8 mouse cellular contexts compared by ENCODE assay signal in genomic region chr17:25837076-25837410, GRCm38 (mm10). TPM values are rescaled to one million over a fixed set of nuclear protein-coding genes. Genes with fewer than 3 reads are reported as not detected.
DNase-seq lines count a peak whose midpoint lies in the region; ATAC-seq lines count a peak whose summit lies in the region.

TSS of gene Rhbdl1 (minus strand) at chr17:25837295.

- peak within 1 kb of the TSS; percentile 38 for H3K4me3 ChIP-seq in megakaryocyte, embryonic 14.5 days (replicated peaks)
- peak within 1 kb of the TSS; percentile 43 for H3K4me3 ChIP-seq in embryonic facial prominence, embryonic 13.5 days
- H3K4me3 ChIP-seq in heart, embryonic 10.5 days = peak within 1 kb of the TSS; percentile 57
- H3K4me3 ChIP-seq in limb, embryonic 13.5 days = peak within 1 kb of the TSS; percentile 42
- peak within 1 kb of the TSS; percentile 47 for H3K4me3 ChIP-seq in midbrain, embryonic 14.5 days (replicated peaks; ENCODE audit: low read depth, low read length)
- peak within 1 kb of the TSS; percentile 36 for H3K4me3 ChIP-seq in stomach, embryonic 16.5 days (replicated peaks; ENCODE audit: low read length)

- DNase-seq in heart, embryonic 10.5 days (ENCODE audit: low spot score) = no peak
- DNase-seq in kidney, adult 9 months = peak; percentile 77
- DNase-seq in midbrain, embryonic 14.5 days = peak; percentile 89

- ATAC-seq in megakaryocyte, adult 5-6 weeks (ENCODE audit: poor library complexity, severe bottlenecking) = no peak
- no peak for ATAC-seq in embryonic facial prominence, embryonic 13.5 days (ENCODE audit: insufficient number of reproducible peaks, insufficient read depth, low FRiP score, low TSS enrichment, low read depth)
- ATAC-seq in limb, embryonic 13.5 days (ENCODE audit: low FRiP score, low read depth) = no peak
- peak; percentile 26; the same call in 1 of the 2 replicates for ATAC-seq in midbrain, embryonic 14.5 days (ENCODE audit: low FRiP score, low TSS enrichment)
- ATAC-seq in stomach, embryonic 16.5 days (ENCODE audit: insufficient read depth, low FRiP score) = no peak

- peaks cover 85% of the 10 kb centered on the region for H3K4me1 ChIP-seq in megakaryocyte, embryonic 14.5 days
- peaks cover 44% of the 10 kb centered on the region for H3K4me1 ChIP-seq in embryonic facial prominence, embryonic 13.5 days
- H3K4me1 ChIP-seq in heart, embryonic 10.5 days = peaks cover 69% of the 10 kb centered on the region
- peaks cover 45% of the 10 kb centered on the region for H3K4me1 ChIP-seq in limb, embryonic 13.5 days
- peaks cover 49% of the 10 kb centered on the region for H3K4me1 ChIP-seq in midbrain, embryonic 14.5 days (ENCODE audit: control insufficient read depth, insufficient read depth, low read length)
- H3K4me1 ChIP-seq in stomach, embryonic 16.5 days (ENCODE audit: control insufficient read depth, insufficient read depth, low read length) = peaks cover 35% of the 10 kb centered on the region

- 3% methylated on average over 29 of the region's 29 CpGs for whole genome bisulfite sequencing in embryonic facial prominence, embryonic 13.5 days
- 2% methylated on average over 29 of the region's 29 CpGs for WGBS in heart, embryonic 10.5 days
- WGBS in limb, embryonic 13.5 days = 3% methylated on average over 24 of the region's 29 CpGs
- WGBS in midbrain, embryonic 14.5 days = 2% methylated on average over 29 of the region's 29 CpGs
- 3% methylated on average over 29 of the region's 29 CpGs for WGBS in stomach, embryonic 16.5 days

- H3K27me3 ChIP-seq in megakaryocyte, embryonic 14.5 days (replicated peaks) = no peaks in the 10 kb centered on the region
- no peaks in the 10 kb centered on the region for H3K27me3 ChIP-seq in embryonic facial prominence, embryonic 13.5 days
- H3K27me3 ChIP-seq in heart, embryonic 10.5 days (ENCODE audit: insufficient read depth, poor library complexity, severe bottlenecking) = no peaks in the 10 kb centered on the region
- no peaks in the 10 kb centered on the region for H3K27me3 ChIP-seq in limb, embryonic 13.5 days
- no peaks in the 10 kb centered on the region for H3K27me3 ChIP-seq in midbrain, embryonic 14.5 days (ENCODE audit: control insufficient read depth, insufficient read depth, low read length)
- no peaks in the 10 kb centered on the region for H3K27me3 ChIP-seq in stomach, embryonic 16.5 days (ENCODE audit: control insufficient read depth, insufficient read depth, low read length)

- H3K4me2 ChIP-seq in embryonic facial prominence, embryonic 13.5 days = peak within 1 kb of the TSS; percentile 98
- peak within 1 kb of the TSS; percentile 98 for H3K4me2 ChIP-seq in limb, embryonic 13.5 days (replicated peaks)
- H3K4me2 ChIP-seq in midbrain, embryonic 14.5 days (ENCODE audit: low read length) = peak within 1 kb of the TSS; percentile 75
- peak within 1 kb of the TSS; percentile 64 for H3K4me2 ChIP-seq in stomach, embryonic 16.5 days (ENCODE audit: low read depth, low read length)

- H3K9me3 ChIP-seq in megakaryocyte, embryonic 14.5 days = no peaks in the 10 kb centered on the region
- no peaks in the 10 kb centered on the region for H3K9me3 ChIP-seq in embryonic facial prominence, embryonic 13.5 days
- H3K9me3 ChIP-seq in heart, embryonic 10.5 days = no peaks in the 10 kb centered on the region
- H3K9me3 ChIP-seq in limb, embryonic 13.5 days = no peaks in the 10 kb centered on the region
- H3K9me3 ChIP-seq in midbrain, embryonic 14.5 days (ENCODE audit: control insufficient read depth, low read length) = no peaks in the 10 kb centered on the region
- H3K9me3 ChIP-seq in stomach, embryonic 16.5 days (replicated peaks; ENCODE audit: control insufficient read depth, low read length) = no peaks in the 10 kb centered on the region

- peaks cover 78% of the 10 kb centered on the region for H3K36me3 ChIP-seq in megakaryocyte, embryonic 14.5 days (replicated peaks; ENCODE audit: low read length)
- peaks cover 58% of the 10 kb centered on the region for H3K36me3 ChIP-seq in embryonic facial prominence, embryonic 13.5 days
- peaks cover 60% of the 10 kb centered on the region for H3K36me3 ChIP-seq in heart, embryonic 10.5 days
- H3K36me3 ChIP-seq in limb, embryonic 13.5 days = peaks cover 56% of the 10 kb centered on the region
- H3K36me3 ChIP-seq in midbrain, embryonic 14.5 days (ENCODE audit: control insufficient read depth, insufficient read depth, low read length) = peaks cover 46% of the 10 kb centered on the region
- peaks cover 34% of the 10 kb centered on the region for H3K36me3 ChIP-seq in stomach, embryonic 16.5 days (ENCODE audit: control insufficient read depth, insufficient read depth, low read length)

- peak within 1 kb of the TSS; percentile 39; the same call in 1 of the 2 replicates for H3K27ac ChIP-seq in embryonic facial prominence, embryonic 13.5 days
- H3K27ac ChIP-seq in heart, embryonic 10.5 days = peak within 1 kb of the TSS; percentile 84
- H3K27ac ChIP-seq in limb, embryonic 13.5 days = peak within 1 kb of the TSS; percentile 33; the same call in 1 of the 2 replicates
- peak within 1 kb of the TSS; percentile 84 for H3K27ac ChIP-seq in midbrain, embryonic 14.5 days (replicated peaks; ENCODE audit: low read depth, low read length)
- H3K27ac ChIP-seq in stomach, embryonic 16.5 days (ENCODE audit: low read length) = no peak within 1 kb of the TSS

- peak within 1 kb of the TSS; percentile 72 for H3K9ac ChIP-seq in embryonic facial prominence, embryonic 13.5 days
- peak within 1 kb of the TSS; percentile 68 for H3K9ac ChIP-seq in limb, embryonic 13.5 days
- H3K9ac ChIP-seq in midbrain, embryonic 14.5 days (replicated peaks; ENCODE audit: low read length) = peak within 1 kb of the TSS; percentile 78
- H3K9ac ChIP-seq in stomach, embryonic 16.5 days (ENCODE audit: low read length) = peak within 1 kb of the TSS; percentile 71

RNA-seq across cellular contexts. Expression of gene Rhbdl1, which starts in this region (rescaled TPM):
- polyA plus RNA-seq in megakaryocyte, embryonic 14.5 days (2012; ENCODE audit: insufficient read depth, low replicate concordance) = 2.9 and 3.8 TPM in 2 replicates
- 0.98 and 1.4 TPM in 2 replicates for total RNA-seq in megakaryocyte, adult 5-6 weeks (2015)
- 0.55 and 0.69 TPM in 2 replicates for total RNA-seq in megakaryocyte, adult 5-6 weeks (2017)
- 1.4 and 2.7 TPM in 2 replicates for polyA plus RNA-seq in embryonic facial prominence, embryonic 13.5 days (2015; fragmentation: Nextera tagmentation; extraction: Ambion mirVana)
- polyA plus RNA-seq in heart, embryonic 10.5 days (2016; fragmentation: Nextera tagmentation; extraction: Ambion mirVana) = 2.3 and 4.0 TPM in 2 replicates
- 1.4 and 1.6 TPM in 2 replicates for polyA plus RNA-seq in limb, embryonic 13.5 days (2015; fragmentation: Nextera tagmentation; extraction: Ambion mirVana)
- polyA plus RNA-seq in midbrain, embryonic 14.5 days (2014; fragmentation: Nextera tagmentation; extraction: Ambion mirVana) = 45.5 and 57.4 TPM in 2 replicates
- polyA plus RNA-seq in stomach, embryonic 16.5 days (2015; fragmentation: Nextera tagmentation; extraction: Ambion mirVana) = 2.5 and 2.8 TPM in 2 replicates
